Mouse (Mus musculus) liver, adult 2 months (tissue): Measurements from ENCODE around the gene Sorcs3. TPM values are rescaled to one million over a fixed set of nuclear protein-coding genes. Genes with fewer than 3 reads are reported as not detected.

ENCODE experiments used
- DNase-seq: peaks from one replicate; pipeline ENCODE4 v3.0.0-alpha.2; 2011; ENCODE audit warnings: low read depth, low spot score; ENCODE audit errors: extremely low read depth
- H3K27ac ChIP-seq: fragments of 200-500 bp; replicated peaks from 2 replicates; pipeline ENCODE4 v1.5.1; 2012; ENCODE audit warnings: low read depth, mild to moderate bottlenecking, control low read depth, inconsistent platforms, low read length; ENCODE audit not compliant: insufficient read depth
- H3K27me3 ChIP-seq: fragments of 200-500 bp; 2 replicates; pipeline ENCODE4 v1.6.1; 2012; ENCODE audit warnings: mild to moderate bottlenecking, moderate library complexity, low read length, inconsistent platforms; ENCODE audit not compliant: control insufficient read depth, insufficient read depth
- H3K36me3 ChIP-seq: fragments of 200-500 bp; 2 replicates; pipeline ENCODE4 v1.6.1; 2012; ENCODE audit warnings: low read length, inconsistent platforms; ENCODE audit not compliant: control insufficient read depth, insufficient read depth
- H3K4me1 ChIP-seq: fragments of 200-500 bp; 2 replicates; pipeline ENCODE4 v1.6.1; 2011; ENCODE audit warnings: low read length; ENCODE audit not compliant: control insufficient read depth, insufficient read depth
- H3K4me3 ChIP-seq: fragments of 200-500 bp; 2 replicates; pipeline ENCODE4 v1.5.1; 2011; ENCODE audit warnings: low read depth, mild to moderate bottlenecking, control low read depth, low read length, moderate library complexity; ENCODE audit not compliant: insufficient read depth
- H3K79me2 ChIP-seq: fragments of 200-500 bp; 2 replicates; pipeline ENCODE4 v1.6.1; 2012; ENCODE audit warnings: inconsistent platforms, mild to moderate bottlenecking, low read length, moderate library complexity; ENCODE audit not compliant: control insufficient read depth, insufficient read depth
- H3K9ac ChIP-seq: fragments of 200-500 bp; 2 replicates; pipeline ENCODE4 v1.6.1; 2012; ENCODE audit warnings: low read depth, mild to moderate bottlenecking, control low read depth, inconsistent platforms, low read length
- CTCF ChIP-seq: fragments of 200-500 bp; IDR thresholded peaks from 2 replicates; pipeline ENCODE4 v1.5.1; 2011; ENCODE audit warnings: low read depth, low read length, control low read depth
- POLR2A ChIP-seq: fragments of 200-500 bp; IDR thresholded peaks from 2 replicates; pipeline ENCODE4 v1.6.1; 2011; ENCODE audit warnings: low read length, control low read depth; ENCODE audit not compliant: insufficient read depth; ENCODE audit errors: extremely low read depth
- WGBS: fragments of 180-500 bp; shearing (Covaris S2); methylation state at CpG from one replicate; pipeline ENCODE4 v1.1.7; 2018; 5-methylcytosine and 5-hydroxymethylcytosine counted together
- polyA plus RNA-seq: library from polyadenylated mRNA; depleted of rRNA; stranded (reverse); fragments of >200 nt; gene quantifications from 2 replicates; pipeline ENCODE4 v1.2.3, GENCODE M21; 2012
- total RNA-seq: library from RNA; depleted of rRNA; stranded (reverse); fragments of >200 nt; gene quantifications from 2 replicates; pipeline ENCODE4 v1.2.3, GENCODE M21; 2014

Gene Sorcs3
- total and polyA plus RNA-seq, 2 experiments: 0.04 to 0.09 TPM

GRCm38 (mm10) chr19:48616951-48617350 lies 411.1 kb downstream of the Sorcs3 start:
- Histone ChIP-seq H3K79me2 (no peaks in the 10 kb centered on the region), H3K9ac (no peak overlapping the region), H3K36me3 (no peaks in the 10 kb centered on the region), H3K27me3 (no peaks in the 10 kb centered on the region), H3K4me3 (no peak overlapping the region), H3K4me1 (no peaks in the 10 kb centered on the region), H3K27ac (no peak overlapping the region)
- 42% methylated on average over 1 of the region's 1 CpGs for WGBS
- DNase-seq: no peak
- no peak for TF ChIP-seq CTCF
- no peak for TF ChIP-seq POLR2A

GRCm38 (mm10) chr19:48630671-48631327 lies 425.0 kb downstream of the Sorcs3 start:
- Histone ChIP-seq H3K36me3 (no peaks in the 10 kb centered on the region), H3K27ac (no peak overlapping the region), H3K27me3 (no peaks in the 10 kb centered on the region), H3K4me3 (no peak overlapping the region), H3K9ac (no peak overlapping the region), H3K4me1 (no peaks in the 10 kb centered on the region), H3K79me2 (no peaks in the 10 kb centered on the region)
- WGBS: 46% methylated on average over 6 of the region's 6 CpGs
- no peak for DNase-seq
- TF ChIP-seq CTCF (no peak), POLR2A (no peak)

GRCm38 (mm10) chr19:48642566-48642965 lies 436.7 kb downstream of the Sorcs3 start:
- H3K4me1 ChIP-seq: no peaks in the 10 kb centered on the region
- H3K9ac ChIP-seq: no peak overlapping the region
- WGBS: 78% methylated on average over 4 of the region's 4 CpGs
- no peak overlapping the region for H3K4me3 ChIP-seq
- TF ChIP-seq POLR2A: no peak
- no peak for TF ChIP-seq CTCF
- no peaks in the 10 kb centered on the region for H3K27me3 ChIP-seq
- no peaks in the 10 kb centered on the region for H3K79me2 ChIP-seq
- H3K27ac ChIP-seq: no peak overlapping the region
- DNase-seq: no peak
- no peaks in the 10 kb centered on the region for H3K36me3 ChIP-seq

GRCm38 (mm10) chr19:48649941-48650340 lies 444.1 kb downstream of the Sorcs3 start:
- DNase-seq: no peak
- Histone ChIP-seq H3K4me3 (no peak overlapping the region), H3K4me1 (no peaks in the 10 kb centered on the region; the same call in 1 of the 2 replicates), H3K79me2 (no peaks in the 10 kb centered on the region), H3K36me3 (no peaks in the 10 kb centered on the region), H3K9ac (no peak overlapping the region), H3K27ac (no peak overlapping the region), H3K27me3 (no peaks in the 10 kb centered on the region)
- WGBS: 82% methylated on average over 2 of the region's 2 CpGs
- TF ChIP-seq CTCF (no peak), POLR2A (no peak)

GRCm38 (mm10) chr19:48651617-48652016 lies 445.8 kb downstream of the Sorcs3 start:
- no peak for DNase-seq
- 44% methylated on average over 6 of the region's 6 CpGs for WGBS
- no peaks in the 10 kb centered on the region for H3K36me3 ChIP-seq

GRCm38 (mm10) chr19:48660201-48660600 lies 454.4 kb downstream of the Sorcs3 start:
- TF ChIP-seq CTCF (no peak), POLR2A (no peak)
- Histone ChIP-seq H3K4me1 (no peaks in the 10 kb centered on the region), H3K9ac (no peak overlapping the region), H3K27me3 (no peaks in the 10 kb centered on the region), H3K4me3 (no peak overlapping the region), H3K79me2 (no peaks in the 10 kb centered on the region), H3K36me3 (no peaks in the 10 kb centered on the region), H3K27ac (no peak overlapping the region)
- no peak for DNase-seq
- 97% methylated on average over 6 of the region's 6 CpGs for WGBS

More at GRCm38 (mm10) chr19:48651617-48652016, 445.8 kb downstream of the Sorcs3 start:
- Histone ChIP-seq H3K27ac (no peak overlapping the region), H3K4me3 (no peak overlapping the region), H3K9ac (no peak overlapping the region), H3K79me2 (no peaks in the 10 kb centered on the region), H3K27me3 (no peaks in the 10 kb centered on the region), H3K4me1 (no peaks in the 10 kb centered on the region; the same call in 1 of the 2 replicates)
- TF ChIP-seq CTCF: no peak
- TF ChIP-seq POLR2A: no peak
